Mouse (Mus musculus): ENCODE data around the gene Elmo2.

Elmo2 gene

GRCm38 (mm10) chr2:165326304-165327190 lies at the start of gene Elmo2:
TSS of gene Elmo2 (minus strand) at chr2:165326479.
- peak; percentile 99 for DNase-seq

- no peak for DNase-seq
Measured at GRCm38 (mm10) chr2:165376001-165376400, 49.7 kb upstream of the Elmo2 start.

GRCm38 (mm10) chr2:165375478-165375877 lies 49.2 kb upstream of the Elmo2 start:
- no peak for DNase-seq

- DNase-seq, result no peak
Measured at GRCm38 (mm10) chr2:165371066-165371465, 44.8 kb upstream of the Elmo2 start.

GRCm38 (mm10) chr2:165370348-165370747 lies 44.1 kb upstream of the Elmo2 start:
- no peak for DNase-seq

- no peak for DNase-seq
Measured at GRCm38 (mm10) chr2:165368496-165368895, 42.2 kb upstream of the Elmo2 start, which contains the start of gene Zfp663. TSS of gene Zfp663 (minus strand) at chr2:165368729.

GRCm38 (mm10) chr2:165367868-165368439 lies 41.7 kb upstream of the Elmo2 start:
- no peak for DNase-seq

GRCm38 (mm10) chr2:165367047-165367520 lies 40.8 kb upstream of the Elmo2 start:
- no peak for DNase-seq

GRCm38 (mm10) chr2:165364334-165365091 lies 38.2 kb upstream of the Elmo2 start:
- DNase-seq, result peak; percentile 42

- no peak for DNase-seq
Measured at GRCm38 (mm10) chr2:165363282-165363681, 37.0 kb upstream of the Elmo2 start.

GRCm38 (mm10) chr2:165360861-165361260 lies 34.6 kb upstream of the Elmo2 start:
- DNase-seq, result peak; percentile 49

- DNase-seq, result no peak
Measured at GRCm38 (mm10) chr2:165351828-165352513, 25.7 kb upstream of the Elmo2 start.

- no peak for DNase-seq
Measured at GRCm38 (mm10) chr2:165349466-165349865, 23.2 kb upstream of the Elmo2 start.

- no peak for DNase-seq
Measured at GRCm38 (mm10) chr2:165346180-165346579, 19.9 kb upstream of the Elmo2 start.

- DNase-seq, result peak; percentile 32
Measured at GRCm38 (mm10) chr2:165337191-165337590, 10.9 kb upstream of the Elmo2 start.

GRCm38 (mm10) chr2:165332610-165333210 lies 6.4 kb upstream of the Elmo2 start:
- DNase-seq, result no peak

GRCm38 (mm10) chr2:165329703-165330102 lies 3.4 kb upstream of the Elmo2 start:
- DNase-seq, result no peak

GRCm38 (mm10) chr2:165328746-165329145 lies 2.5 kb upstream of the Elmo2 start:
- no peak for DNase-seq

GRCm38 (mm10) chr2:165327386-165327785 lies 1.1 kb upstream of the Elmo2 start:
- no peak for DNase-seq

- no peak for DNase-seq
Measured at GRCm38 (mm10) chr2:165325521-165326303, 567 bp downstream of the Elmo2 start.

- DNase-seq, result no peak
Measured at GRCm38 (mm10) chr2:165323928-165324327, 2.4 kb downstream of the Elmo2 start.
